Mouse (Mus musculus) macrophage (primary cell): ENCODE measurements around the gene Zbtb42. TPM values are rescaled to one million over a fixed set of nuclear protein-coding genes. Genes with fewer than 3 reads are reported as not detected.

Source experiments
- H3K27ac ChIP-seq: fragments of 350-480 bp; formaldehyde crosslinking; 2 replicates; pipeline ENCODE4 v1.9.0; 2021
- H3K36me3 ChIP-seq: fragments of 350-480 bp; formaldehyde crosslinking; 2 replicates; pipeline ENCODE4 v1.9.0; 2021; ENCODE audit errors: inconsistent target
- H3K4me3 ChIP-seq: fragments of 350-480 bp; formaldehyde crosslinking; 2 replicates; pipeline ENCODE4 v1.9.0; 2021; ENCODE audit errors: inconsistent target
- H3K79me2 ChIP-seq: fragments of 350-480 bp; formaldehyde crosslinking; 2 replicates; pipeline ENCODE4 v1.9.0; 2021; ENCODE audit errors: inconsistent target
- WGBS: methylation state at CpG from one replicate; pipeline ENCODE4 v1.1.7; 2026; ENCODE audit warnings: inconsistent platforms; ENCODE audit not compliant: missing documents; 5-methylcytosine and 5-hydroxymethylcytosine counted together
- polyA plus RNA-seq: library from polyadenylated mRNA; stranded (reverse); fragments of 250-400 nt; gene quantifications from 3 replicates; pipeline ENCODE4 v1.2.4, GENCODE M21; 2018; ENCODE audit warnings: inconsistent platforms

Gene Zbtb42
- polyA plus RNA-seq, 1 experiment from 2014 or later, result 3.5 TPM

- WGBS, result 57% methylated on average over 5 of the region's 5 CpGs
- Histone ChIP-seq H3K79me2 (peaks cover 29% of the 10 kb centered on the region), H3K27ac (no peak overlapping the region), H3K4me3 (no peak overlapping the region), H3K36me3 (0 out of 2 replicates have a peak, but pooled peaks cover 9% of the 10 kb centered on the region)
Observed at GRCm38 (mm10) chr12:112648081-112648480, 30.5 kb upstream of the Zbtb42 start.

- no peak overlapping the region for H3K27ac ChIP-seq
- H3K36me3 ChIP-seq, result peaks cover 40% of the 10 kb centered on the region
- no peak overlapping the region for H3K4me3 ChIP-seq
- peaks cover 11% of the 10 kb centered on the region for H3K79me2 ChIP-seq
- WGBS, result 86% methylated on average over 4 of the region's 5 CpGs
Observed at GRCm38 (mm10) chr12:112651778-112652439, 26.7 kb upstream of the Zbtb42 start.

- Histone ChIP-seq H3K36me3 (peaks cover 54% of the 10 kb centered on the region), H3K27ac (no peak overlapping the region), H3K79me2 (no peaks in the 10 kb centered on the region; the same call in 1 of the 2 replicates), H3K4me3 (no peak overlapping the region)
- WGBS, result 69% methylated on average over 6 of the region's 7 CpGs
Observed at GRCm38 (mm10) chr12:112653157-112653824, 25.3 kb upstream of the Zbtb42 start.

GRCm38 (mm10) chr12:112654076-112654475 is 24.6 kb upstream of the Zbtb42 start:
- Histone ChIP-seq H3K27ac (no peak overlapping the region), H3K36me3 (peaks cover 62% of the 10 kb centered on the region), H3K4me3 (no peak overlapping the region), H3K79me2 (no peaks in the 10 kb centered on the region; the same call in 1 of the 2 replicates)
- WGBS, result 93% methylated on average over 5 of the region's 5 CpGs

GRCm38 (mm10) chr12:112658619-112659018 is 20.0 kb upstream of the Zbtb42 start:
- no peak overlapping the region for H3K4me3 ChIP-seq
- H3K27ac ChIP-seq, result no peak overlapping the region
- 95% methylated on average over 7 of the region's 7 CpGs for WGBS
- H3K79me2 ChIP-seq, result peaks cover 37% of the 10 kb centered on the region
- peaks cover 91% of the 10 kb centered on the region for H3K36me3 ChIP-seq

- Histone ChIP-seq H3K27ac (no peak overlapping the region), H3K79me2 (peaks cover 42% of the 10 kb centered on the region), H3K36me3 (peaks cover 88% of the 10 kb centered on the region), H3K4me3 (no peak overlapping the region)
- 88% methylated on average over 6 of the region's 6 CpGs for WGBS
Observed at GRCm38 (mm10) chr12:112659109-112659508, 19.5 kb upstream of the Zbtb42 start.

GRCm38 (mm10) chr12:112660576-112661326 is 17.9 kb upstream of the Zbtb42 start:
- Histone ChIP-seq H3K4me3 (no peak overlapping the region), H3K79me2 (peaks cover 59% of the 10 kb centered on the region), H3K36me3 (peaks cover 72% of the 10 kb centered on the region), H3K27ac (no peak overlapping the region)
- WGBS, result 89% methylated on average over 5 of the region's 5 CpGs

GRCm38 (mm10) chr12:112661327-112661605 is 17.4 kb upstream of the Zbtb42 start:
- Histone ChIP-seq H3K79me2 (peaks cover 64% of the 10 kb centered on the region), H3K4me3 (no peak overlapping the region), H3K27ac (no peak overlapping the region), H3K36me3 (peaks cover 71% of the 10 kb centered on the region)
- 100% methylated on average over 3 of the region's 3 CpGs for WGBS

- 94% methylated on average over 9 of the region's 9 CpGs for WGBS
- peaks cover 70% of the 10 kb centered on the region for H3K79me2 ChIP-seq
- peaks cover 65% of the 10 kb centered on the region for H3K36me3 ChIP-seq
- H3K4me3 ChIP-seq, result no peak overlapping the region
- no peak overlapping the region for H3K27ac ChIP-seq
Observed at GRCm38 (mm10) chr12:112661851-112662250, 16.8 kb upstream of the Zbtb42 start.

- H3K36me3 ChIP-seq, result peaks cover 50% of the 10 kb centered on the region
- no peak overlapping the region for H3K4me3 ChIP-seq
- peaks cover 84% of the 10 kb centered on the region for H3K79me2 ChIP-seq
- WGBS, result 97% methylated on average over 11 of the region's 11 CpGs
- H3K27ac ChIP-seq, result no peak overlapping the region
Observed at GRCm38 (mm10) chr12:112663303-112663702, 15.3 kb upstream of the Zbtb42 start.

GRCm38 (mm10) chr12:112663716-112664115 is 14.9 kb upstream of the Zbtb42 start:
- 88% methylated on average over 6 of the region's 12 CpGs for WGBS
- peaks cover 47% of the 10 kb centered on the region for H3K36me3 ChIP-seq

GRCm38 (mm10) chr12:112664124-112664523 is 14.5 kb upstream of the Zbtb42 start:
- 92% methylated on average over 2 of the region's 2 CpGs for WGBS
- Histone ChIP-seq H3K4me3 (no peak overlapping the region), H3K27ac (no peak overlapping the region), H3K79me2 (peaks cover 93% of the 10 kb centered on the region), H3K36me3 (peaks cover 47% of the 10 kb centered on the region)

More at GRCm38 (mm10) chr12:112663716-112664115, 14.9 kb upstream of the Zbtb42 start:
- no peak overlapping the region for H3K4me3 ChIP-seq
- H3K79me2 ChIP-seq, result peaks cover 88% of the 10 kb centered on the region
- no peak overlapping the region for H3K27ac ChIP-seq

- peaks cover 42% of the 10 kb centered on the region for H3K36me3 ChIP-seq
- no peak overlapping the region for H3K4me3 ChIP-seq
- 82% methylated on average over 5 of the region's 5 CpGs for WGBS
- peaks cover 98% of the 10 kb centered on the region for H3K79me2 ChIP-seq
- H3K27ac ChIP-seq, result no peak overlapping the region
Observed at GRCm38 (mm10) chr12:112664656-112665055, 14.0 kb upstream of the Zbtb42 start.

- H3K27ac ChIP-seq, result no peak overlapping the region
- no peak overlapping the region for H3K4me3 ChIP-seq
- peaks cover 34% of the 10 kb centered on the region for H3K36me3 ChIP-seq
- peaks cover 100% of the 10 kb centered on the region for H3K79me2 ChIP-seq
- 64% methylated on average over 18 of the region's 18 CpGs for WGBS
Observed at GRCm38 (mm10) chr12:112665445-112665844, 13.2 kb upstream of the Zbtb42 start.
